Mouse (Mus musculus): ENCODE data around the gene Znhit2. TPM values are rescaled to one million over a fixed set of nuclear protein-coding genes. Genes with fewer than 3 reads are reported as not detected.

The Znhit2 gene
- total RNA-seq, 1 experiment from 2014 or later: 11.6 TPM

Other genes starting within 250 kb of the Znhit2 start
- gene Frmd8, start 185.9 kb upstream of the Znhit2 start, total RNA-seq (2017): 21.1 and 26.8 TPM in 2 replicates
- gene Slc25a45, start 183.4 kb upstream of the Znhit2 start, total RNA-seq (2017): 34.0 and 41.0 TPM in 2 replicates
- gene Tigd3, start 167.0 kb upstream of the Znhit2 start, total RNA-seq (2017): 0.34 and 2.8 TPM in 2 replicates
- gene Dpf2, start 148.2 kb upstream of the Znhit2 start, total RNA-seq (2017): 87.4 and 131 TPM in 2 replicates
- not detected in 2 replicates for gene Cdc42ep2, start 136.4 kb upstream of the Znhit2 start, total RNA-seq (2017)
- 61.2 and 63.5 TPM in 2 replicates for gene Pola2, start 97.0 kb upstream of the Znhit2 start, total RNA-seq (2017)
- not detected in 2 replicates for gene Slc22a20, start 75.0 kb upstream of the Znhit2 start, total RNA-seq (2017)
- 29.9 and 37.2 TPM in 2 replicates for gene Capn1, start 45.3 kb upstream of the Znhit2 start, total RNA-seq (2017)
- 5.9 and 6.5 TPM in 2 replicates for gene Syvn1, start 14.6 kb upstream of the Znhit2 start, total RNA-seq (2017)
- 25.8 and 35.8 TPM in 2 replicates for gene Mrpl49, start 3.4 kb upstream of the Znhit2 start, total RNA-seq (2017)
- gene Fau, start 3.3 kb upstream of the Znhit2 start, total RNA-seq (2017): 1,809 and 1,850 TPM in 2 replicates
- 4.9 and 5.9 TPM in 2 replicates for gene Tm7sf2, start 7.2 kb downstream of the Znhit2 start, total RNA-seq (2017)
- gene Vps51, start 16.0 kb downstream of the Znhit2 start, total RNA-seq (2017): 43.1 and 54.1 TPM in 2 replicates
- gene Tmem262, start 18.8 kb downstream of the Znhit2 start, total RNA-seq (2017): not detected in 2 replicates
- not detected in 2 replicates for gene Gm28374, start 21.1 kb downstream of the Znhit2 start, total RNA-seq (2017)
- gene Zfpl1, start 23.8 kb downstream of the Znhit2 start, total RNA-seq (2017): 25.2 and 34.0 TPM in 2 replicates
- 25.8 and 26.2 TPM in 2 replicates for gene Cdca5, start 23.8 kb downstream of the Znhit2 start, total RNA-seq (2017)
- 0.46 TPM in 1 of 2 replicates, not detected in the other for gene AC131692.1, start 33.2 kb downstream of the Znhit2 start, total RNA-seq (2017)
- not detected in 2 replicates for gene Naaladl1, start 44.6 kb downstream of the Znhit2 start, total RNA-seq (2017)
- 4.9 and 8.2 TPM in 2 replicates for gene Sac3d1, start 57.5 kb downstream of the Znhit2 start, total RNA-seq (2017)
- 11.3 and 17.0 TPM in 2 replicates for gene Snx15, start 67.1 kb downstream of the Znhit2 start, total RNA-seq (2017)
- 0.44 and 0.78 TPM in 2 replicates for gene Batf2, start 79.8 kb downstream of the Znhit2 start, total RNA-seq (2017)
- gene Arl2, start 80.4 kb downstream of the Znhit2 start, total RNA-seq (2017): 27.6 and 36.5 TPM in 2 replicates
- gene Majin, start 123.2 kb downstream of the Znhit2 start, total RNA-seq (2017): not detected in 2 replicates
- 0.14 TPM in 1 of 2 replicates, not detected in the other for gene Gpha2, start 165.2 kb downstream of the Znhit2 start, total RNA-seq (2017)
- 2.6 and 4.2 TPM in 2 replicates for gene Ppp2r5b, start 174.7 kb downstream of the Znhit2 start, total RNA-seq (2017)
- gene Atg2a, start 180.5 kb downstream of the Znhit2 start, total RNA-seq (2017): 10.7 and 12.6 TPM in 2 replicates
- gene Ehd1, start 215.5 kb downstream of the Znhit2 start, total RNA-seq (2017): 15.6 and 16.8 TPM in 2 replicates
- gene Cdc42bpg, start 245.3 kb downstream of the Znhit2 start, total RNA-seq (2017): 2.6 and 2.9 TPM in 2 replicates